Mouse (Mus musculus) brain, adult 2 months (tissue): Measurements from ENCODE around the gene Cdc42se1.

Source experiments
- DNase-seq: peaks from one replicate; pipeline ENCODE4 v3.0.0; 2011; ENCODE audit warnings: low read depth, low spot score

Gene Cdc42se1

DNA sequence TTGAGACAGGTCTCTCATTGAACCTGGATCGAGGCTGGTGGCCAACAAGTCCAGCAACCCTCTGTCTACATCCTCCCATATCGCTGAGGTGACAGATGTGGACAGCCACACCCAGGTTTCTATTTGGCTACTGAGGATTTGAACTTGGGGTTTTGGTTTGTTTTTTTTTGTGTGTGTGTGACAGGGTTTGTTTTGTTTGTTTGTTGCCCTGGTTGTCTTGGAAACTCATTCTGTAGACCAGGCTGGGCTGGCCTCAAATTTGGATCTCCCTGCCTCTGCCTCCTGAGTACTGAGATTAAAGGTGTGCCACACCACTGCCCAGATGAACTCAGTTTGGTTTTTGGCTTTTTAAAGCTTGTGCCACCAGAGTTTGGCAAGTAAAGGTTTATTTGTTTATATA is 5.5 kb upstream of the Cdc42se1 start:
- DNase-seq = no peak

GRCm38 (mm10) chr3:95224295-95224694 is 4.2 kb upstream of the Cdc42se1 start:
- DNase-seq = peak; percentile 81

GRCm38 (mm10) chr3:95227214-95227613 is 1.3 kb upstream of the Cdc42se1 start:
- peak; percentile 60 for DNase-seq

GRCm38 (mm10) chr3:95228894-95229780 is 605 bp downstream of the Cdc42se1 start:
- DNase-seq = peak; percentile 81

DNA sequence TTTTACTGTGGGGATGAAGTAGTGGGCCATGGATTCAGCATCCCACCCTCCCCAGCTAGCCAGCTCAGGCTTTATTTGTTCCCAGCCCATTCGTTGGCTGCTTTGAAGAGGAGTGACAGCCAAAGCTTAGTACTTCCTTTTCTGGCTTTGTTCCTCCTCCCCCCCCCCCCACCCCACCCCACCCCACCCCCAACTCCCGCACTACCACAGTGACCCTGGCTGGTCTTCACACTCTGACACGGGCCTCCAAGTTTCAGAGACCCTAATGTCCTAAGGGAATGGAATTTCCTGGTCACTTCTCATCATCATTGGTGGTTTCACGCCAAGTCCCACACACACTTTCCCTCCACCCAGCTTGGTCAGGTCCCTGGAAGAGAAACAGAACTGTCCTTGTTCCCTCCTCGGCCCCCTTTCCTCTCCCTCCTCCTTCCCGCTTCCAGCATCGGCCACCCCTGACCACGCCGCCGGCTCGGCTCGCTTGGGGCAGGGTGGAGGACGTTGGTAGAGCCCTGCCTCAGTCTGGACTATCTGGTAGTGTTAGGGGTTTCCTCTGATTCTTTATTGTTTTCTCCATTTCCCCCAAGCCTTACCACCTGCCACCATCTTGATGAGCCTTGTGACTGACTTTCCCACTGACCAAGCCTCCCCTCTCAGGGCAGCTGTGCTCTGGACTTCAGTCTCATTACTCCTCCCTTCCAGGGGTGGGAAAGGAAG is 1.4 kb downstream of the Cdc42se1 start:
- DNase-seq = peak; percentile 69

DNA sequence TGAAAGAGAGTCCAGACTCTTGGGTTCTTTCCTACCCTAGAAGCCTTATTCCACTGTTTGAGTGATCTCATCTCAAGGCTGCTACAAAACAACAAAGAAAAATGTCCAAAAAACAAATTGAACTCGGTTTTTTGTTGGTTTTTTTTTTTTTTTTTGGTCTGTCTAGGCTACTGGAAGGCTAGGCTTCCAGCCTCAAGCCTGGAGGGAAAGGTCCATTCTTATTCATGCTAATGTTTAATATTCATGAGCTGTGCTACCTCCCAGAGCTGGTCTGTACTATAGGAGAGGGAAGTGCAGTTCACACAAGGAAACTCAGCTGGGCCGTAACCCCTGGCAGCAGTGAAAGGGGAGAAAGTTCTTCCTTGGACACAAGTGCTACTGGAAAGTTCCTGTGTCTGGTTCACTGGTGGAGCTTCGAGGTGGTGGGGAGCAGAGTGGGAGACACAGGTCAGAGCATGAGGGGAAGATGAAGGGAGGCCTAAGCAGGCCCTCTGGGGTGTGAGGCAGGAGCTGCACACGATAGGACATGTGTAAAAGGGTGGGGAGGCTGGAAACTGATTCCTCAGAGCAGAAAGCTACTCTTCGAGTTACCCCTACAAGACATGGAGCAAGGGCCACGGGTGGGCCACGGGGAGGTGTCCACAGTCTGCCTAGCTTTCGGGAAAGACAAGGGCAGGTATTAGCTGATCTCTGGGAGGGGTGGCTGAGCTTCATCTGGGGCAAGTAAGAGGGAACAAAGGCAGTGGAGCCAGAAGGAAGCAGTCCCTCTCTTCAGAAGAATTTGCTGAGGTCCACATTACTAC is 2.2 kb downstream of the Cdc42se1 start:
- no peak for DNase-seq

DNA sequence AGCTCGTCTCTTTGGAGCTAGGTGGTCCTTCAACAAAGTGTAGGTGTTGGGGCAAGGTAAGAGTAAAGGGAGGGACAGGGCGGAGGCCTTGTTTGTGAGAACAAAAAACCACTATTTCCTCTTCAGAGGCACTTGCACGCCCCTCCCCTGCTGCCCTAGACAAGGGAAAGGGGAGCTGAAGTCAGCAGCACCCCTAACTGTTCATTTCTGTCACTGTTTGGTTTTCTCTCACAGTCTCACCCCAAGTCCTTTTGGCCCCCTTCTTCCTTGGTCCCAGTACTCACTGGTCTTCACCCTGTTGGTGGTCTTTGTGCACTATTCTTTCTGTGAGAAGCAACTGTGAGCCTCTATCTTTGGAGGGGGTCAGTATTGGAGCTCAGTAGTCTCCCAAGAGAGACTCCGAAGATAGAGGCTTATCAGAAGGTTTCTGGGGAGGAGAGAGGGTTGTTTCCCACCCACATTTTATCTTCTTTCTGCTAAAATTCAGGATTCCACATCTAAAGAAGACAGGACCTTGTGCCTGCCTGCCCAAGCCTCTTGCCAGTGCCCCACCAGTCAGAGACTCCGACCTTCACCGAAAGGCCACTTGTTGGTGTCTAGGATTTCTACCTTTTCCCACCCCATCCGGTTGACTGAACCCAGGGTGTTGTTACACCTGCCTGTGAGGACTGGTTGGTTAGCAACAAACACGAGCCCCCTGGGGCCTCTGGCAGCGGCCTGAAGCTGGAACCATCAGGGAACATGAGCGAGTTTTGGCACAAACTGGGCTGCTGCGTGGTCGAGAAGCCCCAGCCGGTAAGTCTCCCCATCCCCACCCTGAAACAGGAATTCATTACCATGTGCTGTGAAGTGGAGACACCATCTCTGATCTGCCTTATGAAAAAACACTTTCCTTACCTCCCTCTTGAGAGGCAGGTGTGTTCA is 3.0 kb downstream of the Cdc42se1 start, which contains the start of gene Mllt11:
Mllt11 (minus strand) TSS at position 874 of the 924 bp plus-strand sequence.
- no peak for DNase-seq

- peak; percentile 34 for DNase-seq
These were observed 4.2 kb downstream of the Cdc42se1 start for GRCm38 (mm10) chr3:95232771-95233170.

GRCm38 (mm10) chr3:95233303-95233980 is 4.9 kb downstream of the Cdc42se1 start:
- no peak for DNase-seq

- no peak for DNase-seq
These were observed 7.1 kb downstream of the Cdc42se1 start for GRCm38 (mm10) chr3:95235386-95236301.

DNA sequence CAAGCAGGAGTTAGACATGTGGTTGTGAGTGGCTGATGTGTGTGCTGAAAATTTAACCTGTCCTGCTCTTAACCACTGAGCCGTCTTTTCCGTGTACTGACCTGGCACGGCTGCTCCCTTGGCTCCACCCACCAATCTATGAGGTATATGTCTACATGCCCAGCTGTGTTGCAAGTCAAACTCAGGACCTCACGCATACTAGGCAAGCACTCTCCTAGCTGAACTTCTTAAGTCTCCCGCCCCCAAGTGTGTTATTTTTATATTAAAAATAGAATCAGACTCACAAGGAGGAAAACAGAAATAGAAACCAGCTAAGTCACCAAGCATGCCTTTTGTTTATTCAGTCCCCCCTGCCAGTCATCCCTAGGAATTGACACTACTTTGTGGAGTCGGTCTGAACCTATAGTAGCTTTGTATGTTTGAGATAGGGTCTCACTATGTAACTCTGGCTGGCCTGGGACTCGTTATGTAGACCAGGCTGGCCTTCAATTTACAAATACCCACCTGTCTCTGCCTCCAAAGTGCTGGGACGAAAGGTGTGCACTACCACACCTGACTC is 9.1 kb downstream of the Cdc42se1 start:
- DNase-seq = peak; percentile 37

GRCm38 (mm10) chr3:95239022-95239421 is 10.5 kb downstream of the Cdc42se1 start:
- DNase-seq = no peak

GRCm38 (mm10) chr3:95239971-95240370 is 11.4 kb downstream of the Cdc42se1 start:
- no peak for DNase-seq

DNA sequence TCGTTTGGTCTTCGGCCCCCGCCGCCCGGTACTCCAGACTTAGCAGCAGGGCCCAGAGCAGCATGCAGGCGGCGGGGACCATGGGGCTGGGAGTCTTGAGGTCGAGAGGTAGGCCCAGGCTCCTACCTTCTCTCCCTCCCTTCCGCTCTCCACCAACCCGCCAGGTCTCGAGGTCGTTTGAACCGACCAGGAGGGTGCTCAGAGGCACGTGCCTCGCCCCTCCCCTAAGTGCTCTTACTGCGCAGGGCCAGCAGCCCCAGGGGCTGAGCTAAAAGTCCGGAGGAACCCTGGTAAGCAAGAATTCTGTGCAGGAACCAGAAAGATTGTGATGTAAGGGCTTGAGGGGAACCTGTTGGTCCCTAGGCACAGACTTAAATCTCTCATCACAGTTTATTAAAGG is 12.4 kb downstream of the Cdc42se1 start:
- DNase-seq = no peak

- no peak for DNase-seq
These were observed 13.0 kb downstream of the Cdc42se1 start, which contains the start of gene Gm128 for GRCm38 (mm10) chr3:95241498-95241897. Gm128 (minus strand) TSS chr3:95241598.

GRCm38 (mm10) chr3:95243086-95243485 is 14.6 kb downstream of the Cdc42se1 start:
- DNase-seq = peak; percentile 64

- peak; percentile 85 for DNase-seq
These were observed 18.1 kb downstream of the Cdc42se1 start for GRCm38 (mm10) chr3:95246465-95247231.
